Comparison of ENCODE assay signal across 14 mouse cellular contexts in genomic region chr1:100430038-100430774, GRCm38 (mm10).
"Had no signal": no experiment of that assay in that cellular context is flagged by ENCODE, and none has a peak within 500 bp of the region (broad histone marks: within the 10 kb centered on the region; RNA-seq: fewer than 3 reads in every experiment).

No protein-coding gene starts in this region.

- H3K9me3 ChIP-seq: limb, embryonic 12.5 days; midbrain, embryonic 15.5 days; neural tube, embryonic 13.5 days had no signal

- ATAC-seq: midbrain, embryonic 15.5 days had no signal

- H3K9ac ChIP-seq: limb, embryonic 12.5 days; liver, embryonic 14.5 days; midbrain, embryonic 15.5 days; neural tube, embryonic 13.5 days had no signal

- H3K4me3 ChIP-seq: limb, embryonic 12.5 days; midbrain, embryonic 15.5 days; neural tube, embryonic 13.5 days had no signal

- H3K4me1 ChIP-seq: limb, embryonic 12.5 days; midbrain, embryonic 15.5 days; neural tube, embryonic 13.5 days had no signal

- H3K4me2 ChIP-seq: limb, embryonic 12.5 days; midbrain, embryonic 11.5 days; midbrain, embryonic 15.5 days; neural tube, embryonic 13.5 days had no signal

- H3K27me3 ChIP-seq: limb, embryonic 12.5 days; midbrain, embryonic 15.5 days; neural tube, embryonic 13.5 days had no signal

- H3K27ac ChIP-seq: limb, embryonic 12.5 days; liver, embryonic 14.5 days; midbrain, embryonic 15.5 days; neural tube, embryonic 13.5 days had no signal

- DNase-seq: kidney, adult 11 months; kidney, adult 9 months; kidney, postnatal 25 days; layer of hippocampus, adult 9-11 months; layer of hippocampus, postnatal 36 days; lung, adult 2 months; lung, postnatal 4 days; right cerebral cortex, postnatal 14 days; thymus, postnatal 4 days had no signal

- H3K36me3 ChIP-seq: limb, embryonic 12.5 days; midbrain, embryonic 15.5 days; neural tube, embryonic 13.5 days had no signal
